Mouse (Mus musculus): ENCODE data around the gene Nell2.

DNA sequence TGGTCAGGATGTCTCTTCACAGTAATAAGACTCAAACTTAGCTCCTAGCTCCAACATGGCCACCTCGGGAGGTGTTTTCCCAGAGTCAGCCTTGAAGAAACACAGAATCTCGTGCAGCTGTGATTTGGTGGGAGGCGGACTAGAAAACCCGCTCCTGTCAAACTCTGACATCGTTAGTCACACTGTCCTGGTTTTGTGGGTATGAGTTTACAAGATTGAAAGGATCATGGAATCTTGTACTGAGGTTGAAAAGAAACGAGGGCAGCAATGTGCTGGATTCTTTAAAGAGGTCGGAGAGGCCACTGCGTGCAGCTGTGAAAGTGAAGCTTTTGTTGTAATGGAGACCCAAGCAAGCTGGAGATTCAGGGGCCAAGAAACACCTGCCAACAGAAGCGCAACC, 46.4 kb downstream of the Nell2 start:
- TF ChIP-seq POLR2A (IDR thresholded peaks at IDR 0.05; ENCODE audit: low read depth, low read length) (no peak), CTCF (IDR thresholded peaks at IDR 0.05; ENCODE audit: extremely low read depth, insufficient read length, insufficient replicate concordance, low read depth, low read length) (no peak)

Data from small intestine, adult 2 months (tissue).